In the genomic region with DNA sequence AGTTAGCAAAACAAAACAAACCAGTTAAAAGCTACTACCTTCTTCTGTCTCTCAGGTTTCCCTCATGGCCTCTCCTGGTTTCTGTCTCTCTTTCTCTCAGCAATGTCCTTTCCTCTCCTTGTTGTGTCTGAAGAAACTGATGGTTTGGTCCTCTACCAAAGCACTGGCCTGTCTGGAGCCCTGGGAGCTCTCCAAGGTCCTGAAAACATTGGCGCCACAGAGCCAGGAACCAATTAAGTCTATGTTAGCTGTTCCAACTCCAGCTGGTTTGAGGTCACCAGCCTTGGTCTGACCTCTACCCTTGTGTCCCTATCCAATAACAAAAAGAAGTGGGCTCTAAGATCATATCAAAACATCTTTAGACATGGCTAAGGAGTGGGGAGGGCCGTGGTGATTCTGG, we compare ENCODE assay signal across 7 mouse cellular contexts. TPM values are rescaled to one million over a fixed set of nuclear protein-coding genes. Genes with fewer than 3 reads are reported as not detected.
DNase-seq lines count a peak whose midpoint lies in the region; ATAC-seq and TF ChIP-seq lines count a peak whose summit lies in the region.

No protein-coding gene starts in this region.

- 10% methylated on average over 2 of the region's 2 CpGs for WGBS in heart, embryonic 10.5 days
- 7% methylated on average over 2 of the region's 2 CpGs for WGBS in midbrain, embryonic 12.5 days

- no peak overlapping the region for H3K9ac ChIP-seq in midbrain, embryonic 12.5 days (replicated peaks)

- H3K4me2 ChIP-seq in midbrain, embryonic 12.5 days (replicated peaks), result peak overlapping the region; percentile 63

- H3K4me1 ChIP-seq in E14TG2a.4 (replicated peaks; ENCODE audit: low read depth, low read length), result peaks cover 10% of the 10 kb centered on the region; the same call in 1 of the 2 replicates
- peaks cover 13% of the 10 kb centered on the region for H3K4me1 ChIP-seq in heart, embryonic 10.5 days
- peaks cover 6% of the 10 kb centered on the region; the same call in 1 of the 2 replicates for H3K4me1 ChIP-seq in midbrain, embryonic 12.5 days

- ATAC-seq in midbrain, embryonic 12.5 days (ENCODE audit: low FRiP score, low read depth), result no peak

- no peak overlapping the region for H3K27ac ChIP-seq in heart, embryonic 10.5 days
- H3K27ac ChIP-seq in midbrain, embryonic 12.5 days (replicated peaks), result no peak overlapping the region

- H3K4me3 ChIP-seq in E14TG2a.4 (replicated peaks; ENCODE audit: low read length), result peak overlapping the region; percentile 71
- peak overlapping the region; percentile 60; the same call in 1 of the 2 replicates for H3K4me3 ChIP-seq in heart, embryonic 10.5 days
- H3K4me3 ChIP-seq in midbrain, embryonic 12.5 days, result peak overlapping the region; percentile 47; the same call in 1 of the 2 replicates

- no peaks in the 10 kb centered on the region for H3K36me3 ChIP-seq in E14TG2a.4 (ENCODE audit: insufficient read depth, low read length)
- no peaks in the 10 kb centered on the region for H3K36me3 ChIP-seq in heart, embryonic 10.5 days
- no peaks in the 10 kb centered on the region for H3K36me3 ChIP-seq in midbrain, embryonic 12.5 days

- peaks cover under 1% of the 10 kb centered on the region for H3K9me3 ChIP-seq in E14TG2a.4 (ENCODE audit: low read length)
- no peaks in the 10 kb centered on the region for H3K9me3 ChIP-seq in heart, embryonic 10.5 days
- no peaks in the 10 kb centered on the region for H3K9me3 ChIP-seq in midbrain, embryonic 12.5 days

- peak; percentile 62 for DNase-seq in Muller cell, postnatal 12 days (ENCODE audit: inconsistent ontology term)
- DNase-seq in cerebellum, postnatal 10 days, result peak; percentile 45 to 51
- peak; percentile 85 for DNase-seq in heart, embryonic 10.5 days (ENCODE audit: low spot score)
- peak; percentile 85 for DNase-seq in kidney, postnatal 14 days
- DNase-seq in urinary bladder, postnatal 14 days (ENCODE audit: low spot score), result peak; percentile 58

- no peaks in the 10 kb centered on the region for H3K27me3 ChIP-seq in E14TG2a.4 (ENCODE audit: insufficient read depth, low read length)
- no peaks in the 10 kb centered on the region for H3K27me3 ChIP-seq in heart, embryonic 10.5 days (ENCODE audit: insufficient read depth, poor library complexity, severe bottlenecking)
- no peaks in the 10 kb centered on the region for H3K27me3 ChIP-seq in midbrain, embryonic 12.5 days

- TF ChIP-seq CTCF in E14TG2a.4 (conservative IDR thresholded peaks at IDR 0.05; ENCODE audit: low read length), result no peak

RNA-seq across cellular contexts. Expression of gene Nrsn1, which starts 1.3 kb away (rescaled TPM):
- polyA plus RNA-seq in heart, embryonic 10.5 days (2016; fragmentation: Nextera tagmentation; extraction: Ambion mirVana), result 0.26 and 0.64 TPM in 2 replicates
- polyA plus RNA-seq in midbrain, embryonic 12.5 days (2016; fragmentation: Nextera tagmentation; extraction: Ambion mirVana), result 16.3 and 19.2 TPM in 2 replicates

Comparison
In these comparisons a context has a peak if more than half of its experiments do, and no peak if none do; other contexts are left out.
1. RNA of gene Nrsn1, which starts 1.3 kb away (polyA plus RNA-seq): 16.3 to 19.2 TPM in midbrain, embryonic 12.5 days; 0.26 to 0.64 TPM in heart, embryonic 10.5 days; every median in the first group is over 10 times any median in the second.
2. Peak in every context shown above with its lines, with median percentiles within 50 percentile points of each other: H3K4me3 ChIP-seq and DNase-seq.